Mouse (Mus musculus): ENCODE data around the gene Tnfrsf13b. TPM values are rescaled to one million over a fixed set of nuclear protein-coding genes. Genes with fewer than 3 reads are reported as not detected.
"Not testable (repeated sequence)": the region's sequence is repeated elsewhere in the genome, so short reads cannot be mapped to it uniquely, and the experiment has no call there.

Tnfrsf13b gene
- total RNA-seq, 2 experiments from 2014 or later = 1.2 to 1.4 TPM

DNA sequence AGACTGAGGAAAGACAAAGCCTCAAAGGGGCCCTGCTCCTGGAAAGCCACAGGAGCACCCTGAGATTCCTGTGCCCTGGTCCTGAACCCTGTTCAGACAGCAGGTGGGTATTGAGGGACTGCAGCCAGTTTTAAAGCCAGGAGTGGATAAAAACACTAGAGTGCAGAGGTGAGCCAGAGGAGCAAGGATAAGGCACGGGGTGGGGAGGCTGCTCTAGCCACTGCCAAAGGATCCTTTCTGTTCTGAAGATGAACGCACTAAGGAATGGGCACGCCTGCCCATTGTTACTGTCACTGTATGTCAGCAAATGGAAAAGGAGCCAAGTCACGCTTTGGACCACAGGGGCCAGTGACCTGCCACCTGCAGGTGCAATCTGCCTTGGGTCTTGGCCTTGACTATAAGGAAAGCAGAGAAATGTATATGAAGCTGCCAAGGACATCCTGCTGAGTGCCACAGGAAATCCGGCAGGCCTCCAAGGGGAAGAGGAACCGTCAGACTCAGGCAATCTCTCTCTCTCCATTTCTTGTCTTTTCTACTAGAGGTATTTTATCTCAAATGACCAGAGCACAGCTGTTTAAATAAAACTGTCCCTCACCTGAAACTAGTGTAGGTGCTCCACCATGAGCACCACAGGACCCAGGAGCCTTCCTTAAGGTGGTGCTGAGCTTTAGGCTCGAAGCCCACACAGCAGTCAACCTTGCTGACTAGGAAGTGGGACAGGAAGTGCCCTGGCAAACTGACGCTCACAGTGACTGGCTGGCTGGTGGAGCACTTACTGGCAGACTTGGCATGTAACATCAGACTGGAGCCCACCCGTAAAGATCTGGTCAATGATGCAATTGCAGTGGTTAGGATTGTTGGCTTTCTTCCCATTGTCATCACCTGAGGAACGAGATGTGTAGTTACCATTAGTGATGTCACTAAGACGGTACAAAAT, 33.5 kb downstream of the Tnfrsf13b start:
- Histone ChIP-seq H3K27ac (no peak overlapping the region), H3K4me3 (no peak overlapping the region)
- intact Hi-C loops (cut with DNase I) = no loop called here
- no peak for DNase-seq (ENCODE audit: extremely low spot score in 1 of 2, low spot score in 2 of 2)
- TF ChIP-seq CTCF (IDR thresholded peaks at IDR 0.05) = no peak

DNA sequence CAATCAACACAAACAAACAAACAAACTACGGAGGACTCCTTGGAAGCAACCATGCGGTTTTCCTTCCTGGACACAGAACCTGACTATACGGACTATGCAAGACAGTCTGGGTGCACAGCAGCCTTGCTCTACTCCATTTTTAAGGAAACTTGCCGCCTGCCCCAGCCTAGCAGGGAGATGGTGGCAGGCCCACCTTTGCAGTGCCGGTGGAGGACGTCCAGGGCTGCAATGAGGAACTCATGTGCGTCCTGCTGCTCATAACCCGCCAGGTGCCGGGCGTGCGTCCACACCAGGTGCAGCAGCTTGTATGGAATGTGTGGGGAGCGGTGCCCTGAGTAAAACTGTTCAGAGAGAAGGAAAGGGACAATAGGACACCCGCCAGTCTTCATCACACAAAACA, 34.6 kb downstream of the Tnfrsf13b start:
- no peak for DNase-seq (ENCODE audit: extremely low spot score in 1 of 2, low spot score in 2 of 2)
- intact Hi-C loops (cut with DNase I) = no loop called here
- Histone ChIP-seq H3K27ac (no peak overlapping the region), H3K4me3 (no peak overlapping the region)
- no peak for TF ChIP-seq CTCF (IDR thresholded peaks at IDR 0.05)

DNA sequence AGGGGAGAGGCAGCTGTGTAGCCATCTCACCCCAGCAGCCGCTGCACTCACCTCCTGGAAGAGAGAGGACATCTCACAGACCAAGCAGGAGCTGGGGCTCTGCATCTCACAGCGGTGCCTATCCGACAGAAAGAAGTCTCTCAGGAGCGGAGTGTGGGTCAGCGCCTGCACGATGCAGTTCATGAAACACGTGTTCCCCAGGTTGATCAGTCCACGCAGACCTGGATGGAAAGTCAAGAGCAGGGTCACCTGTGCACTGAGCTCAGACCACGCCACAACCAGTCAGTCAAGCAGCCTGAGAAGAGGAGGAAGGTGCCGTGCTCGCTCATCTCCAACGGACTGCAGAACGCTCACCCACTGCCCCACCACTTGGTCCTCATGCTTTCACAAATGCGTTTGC, 36.2 kb downstream of the Tnfrsf13b start:
- H3K4me3 ChIP-seq = no peak overlapping the region
- intact Hi-C loops (cut with DNase I) = no loop called here
- DNase-seq (ENCODE audit: extremely low spot score in 1 of 2, low spot score in 2 of 2) = no peak
- no peak overlapping the region for H3K27ac ChIP-seq
- TF ChIP-seq CTCF (IDR thresholded peaks at IDR 0.05) = no peak

DNA sequence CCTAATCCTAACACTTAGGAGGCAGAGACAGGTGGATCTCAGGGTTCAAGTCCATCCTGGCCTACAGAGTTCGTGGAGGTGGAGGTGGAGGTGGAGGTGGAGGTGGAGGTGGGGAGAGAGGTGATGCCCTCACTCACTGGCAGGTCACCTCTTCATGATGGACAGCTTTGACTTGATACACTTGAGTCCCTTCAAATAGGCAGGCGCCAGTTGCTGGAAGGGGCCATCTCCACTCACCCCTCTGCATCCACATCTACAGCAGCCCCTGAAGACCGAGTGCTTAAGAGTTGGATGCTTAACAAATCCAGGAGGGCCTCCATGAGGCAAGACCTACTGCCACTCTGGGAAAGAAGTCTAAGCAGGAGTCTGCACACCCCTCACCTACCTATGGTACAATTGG, 36.8 kb downstream of the Tnfrsf13b start:
- Histone ChIP-seq H3K4me3 (no peak overlapping the region), H3K27ac (no peak overlapping the region)
- TF ChIP-seq CTCF (IDR thresholded peaks at IDR 0.05) = no peak
- no peak for DNase-seq (ENCODE audit: extremely low spot score in 1 of 2, low spot score in 2 of 2)
- intact Hi-C loops (cut with DNase I) = no loop called here

DNA sequence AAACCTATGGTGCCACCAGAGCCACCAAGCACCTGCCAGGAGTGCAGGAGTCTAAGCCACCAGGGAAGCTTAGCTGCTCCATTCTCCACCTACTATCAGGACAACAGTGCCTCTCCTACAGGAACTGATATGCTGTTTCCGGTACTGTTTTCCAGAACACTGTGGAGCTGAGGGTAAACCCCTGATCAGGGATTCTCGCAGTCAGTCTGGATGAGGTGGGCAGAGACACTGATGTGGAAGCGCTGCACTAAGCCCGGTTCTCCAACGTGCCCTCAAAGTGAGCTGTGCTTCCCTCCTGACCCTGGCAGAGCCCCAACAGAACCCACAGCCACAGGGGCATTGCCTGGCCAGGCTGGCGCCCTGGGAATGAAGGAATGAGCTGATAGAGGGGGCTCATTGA, 37.8 kb downstream of the Tnfrsf13b start:
- intact Hi-C loops (cut with DNase I) = no loop called here
- Histone ChIP-seq H3K4me3 (no peak overlapping the region), H3K27ac (no peak overlapping the region)
- TF ChIP-seq CTCF (IDR thresholded peaks at IDR 0.05) = no peak
- no peak for DNase-seq (ENCODE audit: extremely low spot score in 1 of 2, low spot score in 2 of 2)

DNA sequence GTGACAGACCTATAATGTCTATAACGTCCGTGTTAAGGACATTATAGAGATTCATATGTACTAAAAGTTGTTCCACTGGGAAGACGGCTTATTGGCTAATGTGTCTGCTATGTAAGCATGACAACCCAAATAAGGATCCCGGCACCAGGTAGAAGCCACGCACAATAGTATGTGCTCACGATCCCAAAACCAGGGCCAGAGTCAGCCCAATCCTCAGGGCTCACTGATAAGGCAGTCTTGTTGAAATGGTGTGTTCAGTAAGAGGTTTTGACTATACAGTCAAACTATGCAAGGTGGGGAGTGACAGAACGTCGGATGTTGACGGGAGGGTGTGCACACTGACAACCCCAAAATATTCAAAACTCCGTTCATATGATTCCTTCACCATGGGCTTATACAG, 38.3 kb downstream of the Tnfrsf13b start:
- TF ChIP-seq CTCF (IDR thresholded peaks at IDR 0.05) = no peak
- Histone ChIP-seq H3K27ac (no peak overlapping the region), H3K4me3 (no peak overlapping the region)
- intact Hi-C loops (cut with DNase I) = no loop called here
- no peak for DNase-seq (ENCODE audit: extremely low spot score in 1 of 2, low spot score in 2 of 2)

DNA sequence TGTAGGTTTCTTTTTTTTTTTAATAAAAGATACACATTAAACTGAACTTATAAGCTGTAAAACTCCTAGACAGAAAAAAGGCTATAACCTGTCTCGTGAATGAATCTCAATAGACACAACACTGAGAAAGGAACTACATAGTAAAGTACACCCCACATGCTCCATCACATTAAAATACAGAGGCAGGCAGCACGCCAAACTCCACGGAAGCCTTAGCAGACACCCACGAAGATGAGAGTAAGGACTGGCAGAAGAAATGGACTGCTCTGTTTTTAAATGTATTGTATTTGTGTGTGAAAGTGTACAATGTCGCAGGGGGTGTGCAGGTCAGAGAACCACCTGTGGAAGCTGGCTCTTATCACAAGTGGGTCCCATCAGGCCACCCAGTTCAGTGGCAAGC, 43.6 kb downstream of the Tnfrsf13b start:
- intact Hi-C loops (cut with DNase I) = no loop called here
- Histone ChIP-seq H3K4me3 (no peak overlapping the region), H3K27ac (no peak overlapping the region)
- no peak for TF ChIP-seq CTCF (IDR thresholded peaks at IDR 0.05)
- no peak for DNase-seq (ENCODE audit: extremely low spot score in 1 of 2, low spot score in 2 of 2)

DNA sequence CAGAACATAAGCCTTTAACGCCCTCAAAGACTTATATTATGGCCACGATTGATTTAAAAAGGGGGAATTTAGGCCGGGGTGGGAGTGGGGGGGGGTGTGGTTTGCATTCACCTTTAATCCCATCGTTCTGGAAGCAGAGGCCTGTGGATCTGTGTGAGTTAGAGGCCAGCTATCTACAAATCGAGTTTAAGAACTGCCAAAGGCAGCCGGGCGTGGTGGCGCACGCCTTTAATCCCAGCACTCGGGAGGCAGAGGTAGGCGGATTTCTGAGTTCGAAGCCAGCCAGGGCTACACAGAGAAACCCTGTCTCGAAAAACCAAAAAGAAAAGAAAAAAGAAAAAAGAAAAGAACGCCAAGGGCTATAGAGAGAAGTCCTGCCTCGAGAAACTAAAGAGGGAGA, 46.9 kb downstream of the Tnfrsf13b start:
- peak overlapping the region; percentile 81 for H3K4me3 ChIP-seq
- DNase-seq (ENCODE audit: extremely low spot score in 1 of 2, low spot score in 2 of 2); intact Hi-C loops (cut with DNase I); H3K27ac ChIP-seq: not testable (repeated sequence)

DNA sequence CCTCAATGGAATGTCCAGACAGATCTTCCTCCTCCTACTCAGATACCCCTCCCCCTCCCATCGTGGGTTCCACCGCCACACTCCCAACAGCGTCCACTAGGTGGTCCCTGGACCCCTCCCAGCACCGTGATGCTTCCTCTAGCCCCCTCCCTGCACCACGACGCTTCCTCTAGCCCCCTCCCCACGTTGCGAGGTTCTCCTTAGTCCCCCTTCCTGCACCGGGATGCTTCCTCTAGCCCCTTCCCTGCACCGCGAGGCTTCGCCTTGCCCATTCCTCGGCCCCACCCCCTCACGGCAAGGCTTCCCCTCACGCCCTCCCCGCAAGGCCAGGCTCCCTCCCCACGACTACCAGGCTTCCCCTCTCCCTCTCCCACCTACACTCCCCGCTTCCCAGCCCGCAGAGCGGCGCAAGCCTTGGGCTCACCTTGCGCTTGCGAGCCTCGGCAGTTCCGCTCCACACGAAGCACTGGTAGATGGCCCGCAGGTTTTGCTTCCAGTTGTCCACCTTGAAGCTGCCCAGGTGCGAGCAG, 47.8 kb downstream of the Tnfrsf13b start:
- peak; percentile 36 for TF ChIP-seq CTCF (IDR thresholded peaks at IDR 0.05)
- peak overlapping the region; percentile 81 for H3K4me3 ChIP-seq
- intact Hi-C loops (cut with DNase I) = no loop called here
- H3K27ac ChIP-seq = peak overlapping the region; percentile 99
- no peak for DNase-seq (ENCODE audit: extremely low spot score in 1 of 2, low spot score in 2 of 2)

DNA sequence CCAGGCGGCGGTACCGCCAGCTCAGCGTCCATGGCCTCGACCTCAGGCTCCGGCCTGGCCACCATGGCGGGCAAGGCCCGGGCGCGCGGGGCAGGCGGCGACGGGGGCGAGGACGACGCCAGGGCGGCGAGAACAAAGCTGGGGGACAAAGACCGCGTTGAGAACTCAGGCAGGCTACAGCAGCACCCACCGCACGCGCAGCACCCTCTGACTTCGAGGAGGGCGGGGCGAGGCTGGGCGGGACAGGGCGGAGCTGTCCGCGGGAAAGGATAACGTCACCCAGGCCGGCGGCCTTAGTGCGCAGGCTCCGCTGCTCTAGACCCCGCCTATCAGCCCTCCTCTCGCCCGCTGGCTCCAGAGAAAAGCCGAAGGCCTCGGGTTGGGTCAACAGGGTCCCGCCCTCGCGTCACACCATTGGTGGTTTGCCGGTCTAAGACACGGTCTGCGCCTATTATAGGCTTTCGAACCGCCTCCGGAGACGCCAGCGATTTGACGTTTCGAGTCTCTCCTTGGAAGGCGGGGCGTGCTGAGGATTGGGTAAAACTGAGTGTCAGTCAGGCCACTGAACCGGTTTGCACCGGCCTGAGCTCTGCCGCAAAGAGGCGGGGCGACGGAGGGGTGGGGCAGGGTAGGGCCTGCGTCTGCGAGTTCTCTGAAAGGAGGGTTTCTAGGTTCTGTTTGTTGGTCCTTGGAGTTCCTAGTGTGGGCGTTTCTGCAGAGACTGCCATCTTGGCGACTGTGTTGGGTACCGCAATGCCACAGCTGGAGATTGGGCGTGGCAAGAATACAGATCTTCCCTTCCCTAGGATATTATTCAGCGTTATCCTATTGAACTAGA, 48.5 kb downstream of the Tnfrsf13b start, which contains the start of gene Usp22:
TSS of gene Usp22 (minus strand) at position 235 of the 838 bp plus-strand sequence.
- intact Hi-C loops (cut with DNase I) = loop anchor here (5.0 kb wide), 1 partner anchor 232 kb away; no protein-coding TSS in a partner anchor
- peak; percentile 99 for DNase-seq (ENCODE audit: extremely low spot score in 1 of 2, low spot score in 2 of 2)
- no peak; the same call in 1 of the 2 replicates for TF ChIP-seq CTCF (IDR thresholded peaks at IDR 0.05)
- Histone ChIP-seq H3K27ac (peak within 1 kb of the TSS; percentile 99), H3K4me3 (peak within 1 kb of the TSS; percentile 81)

DNA sequence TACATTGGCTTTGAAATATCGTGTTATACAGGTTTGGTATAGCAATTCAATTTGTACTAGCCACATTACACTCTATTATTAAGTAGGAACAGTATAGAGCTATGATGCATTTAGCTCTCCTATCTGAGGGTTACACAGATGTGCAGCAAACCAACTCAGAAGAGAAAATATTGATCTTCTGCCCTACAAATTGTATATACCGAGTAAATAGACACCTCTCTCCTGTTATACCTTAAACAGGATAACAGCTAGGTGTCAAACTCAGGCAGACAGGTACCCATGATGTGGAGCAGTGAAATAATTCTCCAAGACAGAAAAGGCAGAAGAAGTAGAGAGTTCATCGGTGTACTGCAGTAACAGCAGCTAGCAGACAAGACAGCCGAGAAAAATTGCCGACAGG, 49.2 kb downstream of the Tnfrsf13b start:
- H3K4me3 ChIP-seq = peak overlapping the region; percentile 43
- intact Hi-C loops (cut with DNase I) = loop anchor here (5.0 kb wide), 1 partner anchor 232 kb away; no protein-coding TSS in a partner anchor
- H3K27ac ChIP-seq = peak overlapping the region; percentile 81; the same call in 1 of the 2 replicates
- no peak for TF ChIP-seq CTCF (IDR thresholded peaks at IDR 0.05)
- DNase-seq (ENCODE audit: extremely low spot score in 1 of 2, low spot score in 2 of 2) = no peak

DNA sequence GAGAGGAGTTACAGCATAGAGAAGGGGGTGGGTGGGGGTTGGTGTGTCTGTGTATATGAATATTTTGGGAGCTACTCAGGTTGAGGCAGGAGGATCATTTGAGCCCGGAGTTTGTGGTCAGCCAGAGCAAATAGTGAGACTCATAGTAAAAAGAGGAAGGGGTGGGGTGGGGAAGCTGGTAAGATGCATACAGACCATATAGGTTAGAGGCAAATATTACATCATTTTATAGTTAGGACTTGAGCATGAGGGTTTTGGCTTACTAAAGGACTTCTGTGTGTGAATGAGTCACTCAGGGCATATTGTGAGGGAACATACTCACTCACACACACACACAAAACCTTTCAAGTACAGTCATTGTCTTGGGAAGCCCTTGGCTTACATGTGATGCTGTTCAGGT, 49.8 kb downstream of the Tnfrsf13b start:
- no peak overlapping the region for H3K27ac ChIP-seq
- intact Hi-C loops (cut with DNase I) = loop anchor here (5.0 kb wide), 1 partner anchor 231 kb away; no protein-coding TSS in a partner anchor

More for the DNA sequence above, 49.8 kb downstream of the Tnfrsf13b start:
- no peak for DNase-seq (ENCODE audit: extremely low spot score in 1 of 2, low spot score in 2 of 2)
- H3K4me3 ChIP-seq = no peak overlapping the region
- no peak for TF ChIP-seq CTCF (IDR thresholded peaks at IDR 0.05)
